Mouse (Mus musculus) spleen, postnatal 10 days (tissue): ENCODE results near the gene Extl1.
A peak's percentile ranks its signal among the peaks of the same experiment; 100 is the strongest.
"Not testable (repeated sequence)": the region's sequence is repeated elsewhere in the genome, so short reads cannot be mapped to it uniquely, and the experiment has no call there.

Experiments
- DNase-seq, 2 experiments: peaks; one replicate each; pipeline ENCODE4 v3.0.0; 2021 to 2022; ENCODE audit warnings: low spot score in 2 of 2

The Extl1 gene

DNA sequence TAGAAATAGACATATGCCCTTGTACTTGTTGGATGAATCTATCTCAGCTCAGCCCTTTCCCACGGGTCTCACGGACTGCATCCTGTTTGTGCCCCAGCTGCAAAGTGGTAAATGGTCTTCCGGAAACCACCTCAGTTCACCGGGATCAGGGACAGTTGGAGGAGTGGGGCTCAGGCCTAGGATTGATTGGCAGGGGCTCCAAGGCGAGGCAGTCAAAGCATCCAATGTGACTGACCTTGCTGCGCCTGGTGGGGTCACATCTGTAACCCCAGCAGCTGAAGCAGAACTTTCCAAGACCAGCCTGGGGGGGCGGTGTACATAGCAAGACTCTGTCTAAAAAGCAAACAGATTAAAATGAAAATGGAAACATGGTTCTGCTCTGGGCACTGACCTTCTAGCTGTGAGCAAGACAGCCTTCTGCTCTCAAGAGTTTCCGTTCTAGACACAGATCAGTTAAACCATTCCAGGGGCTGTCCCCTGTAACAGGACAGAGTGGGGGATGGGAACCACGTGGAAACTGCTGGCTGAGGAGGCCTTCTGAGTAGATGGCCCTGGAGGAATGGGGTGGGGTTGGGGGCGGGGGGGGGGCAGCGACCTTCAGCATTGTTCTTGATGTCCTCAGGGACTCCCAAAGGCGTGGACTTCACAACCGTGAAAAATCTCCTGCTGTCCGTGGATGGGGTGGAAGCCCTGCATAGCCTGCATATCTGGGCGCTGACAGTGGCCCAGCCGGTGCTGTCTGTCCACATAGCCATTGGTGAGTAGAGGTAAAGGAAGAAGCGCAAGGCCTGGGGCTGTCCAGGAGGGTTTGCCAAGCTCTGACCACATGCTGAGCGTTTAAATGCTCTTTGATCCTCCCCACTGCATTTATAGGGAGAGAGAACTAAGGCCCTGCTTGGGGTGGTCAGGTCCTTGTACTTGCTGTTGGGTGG is 32.1 kb downstream of the Extl1 start:
- no peak for DNase-seq

GRCm38 (mm10) chr4:134350641-134351040 is 33.0 kb downstream of the Extl1 start:
- DNase-seq, result no peak

DNA sequence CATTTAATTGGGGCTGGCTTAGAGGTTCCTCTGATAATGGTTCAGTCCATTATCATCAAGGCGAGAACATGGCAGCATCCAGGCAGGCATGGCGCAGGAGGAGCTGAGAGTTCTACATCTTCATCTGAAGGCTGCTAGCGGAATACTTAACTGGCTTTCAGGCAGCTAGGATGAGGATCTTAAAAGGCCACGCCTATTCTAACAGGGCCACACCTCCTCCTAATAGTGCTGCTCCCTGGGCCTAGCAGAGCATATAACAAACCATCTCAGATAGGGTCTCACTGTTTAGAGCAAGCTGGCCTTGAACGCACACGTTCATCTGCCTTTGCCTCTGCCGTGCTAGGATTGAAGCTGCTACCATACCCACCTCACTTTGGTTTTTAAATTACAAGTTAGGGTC is 33.8 kb downstream of the Extl1 start:
- DNase-seq, result no peak

DNA sequence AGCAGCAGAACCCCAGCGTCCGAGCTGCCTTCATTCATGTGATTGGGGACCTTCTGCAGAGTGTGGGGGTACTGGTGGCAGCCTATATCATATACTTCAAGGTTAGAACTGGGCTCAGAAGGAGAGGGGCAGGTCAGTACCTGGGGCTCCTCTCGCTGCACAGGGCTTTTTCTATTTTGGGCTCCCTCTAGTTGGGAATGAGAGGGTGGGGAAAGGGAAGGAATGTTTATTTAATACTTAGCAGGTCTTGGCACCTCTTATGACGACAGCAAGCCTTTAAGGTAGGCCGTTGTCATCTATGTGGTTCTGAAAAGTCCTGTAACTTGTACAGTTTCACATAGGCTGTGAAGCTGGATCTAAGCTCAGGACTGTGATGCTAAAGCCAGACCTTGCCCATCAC is 35.1 kb downstream of the Extl1 start:
- DNase-seq, result no peak

GRCm38 (mm10) chr4:134348078-134348477 is 35.6 kb downstream of the Extl1 start:
- no peak for DNase-seq

DNA sequence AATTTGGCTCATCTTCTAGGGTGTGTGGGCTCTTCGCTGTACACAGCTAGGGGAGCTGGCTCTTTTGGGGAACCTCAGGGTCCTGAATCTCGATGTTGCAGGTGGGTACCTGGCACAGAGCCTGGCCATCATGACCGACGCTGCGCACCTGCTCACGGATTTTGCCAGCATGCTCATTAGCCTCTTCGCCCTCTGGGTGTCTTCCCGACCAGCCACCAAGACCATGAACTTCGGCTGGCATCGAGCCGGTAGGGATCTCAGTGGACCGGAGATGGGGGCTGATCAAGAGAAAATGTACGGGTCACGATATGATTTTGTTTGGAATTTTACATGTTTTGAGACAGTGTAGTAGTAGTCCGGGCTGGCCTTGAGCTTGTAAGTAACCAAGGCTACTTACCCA is 37.8 kb downstream of the Extl1 start:
- no peak for DNase-seq

DNA sequence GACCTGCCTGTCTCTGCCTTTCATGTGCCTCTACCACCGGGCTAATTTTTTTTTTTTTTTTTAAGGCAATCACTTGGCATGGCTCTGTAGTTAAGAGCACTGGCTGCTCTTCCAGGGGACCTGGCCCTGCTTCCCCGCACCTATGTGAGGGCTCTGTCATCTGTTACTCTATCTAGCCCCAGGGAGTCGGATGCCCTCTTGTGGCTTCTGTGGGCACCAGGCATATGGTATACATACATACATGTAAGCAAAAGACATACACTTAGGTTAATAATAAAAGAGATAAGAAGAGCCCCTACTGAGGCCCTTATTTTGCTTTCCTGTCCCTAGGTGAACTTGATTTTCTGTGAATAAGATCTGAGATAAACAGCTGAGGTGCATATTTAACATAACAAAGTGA is 39.0 kb downstream of the Extl1 start:
- DNase-seq, result no peak

- no peak for DNase-seq
Measured at GRCm38 (mm10) chr4:134343071-134344031, 40.3 kb downstream of the Extl1 start, which contains the start of gene Slc30a2. TSS of gene Slc30a2 (plus strand) at chr4:134343181.

- no peak for DNase-seq
Measured at GRCm38 (mm10) chr4:134342213-134342779, 41.4 kb downstream of the Extl1 start.

- not testable (repeated sequence) for DNase-seq
Measured at GRCm38 (mm10) chr4:134341231-134341630, 42.4 kb downstream of the Extl1 start.

- DNase-seq, result no peak
Measured at GRCm38 (mm10) chr4:134330281-134330680, 53.4 kb downstream of the Extl1 start.

DNA sequence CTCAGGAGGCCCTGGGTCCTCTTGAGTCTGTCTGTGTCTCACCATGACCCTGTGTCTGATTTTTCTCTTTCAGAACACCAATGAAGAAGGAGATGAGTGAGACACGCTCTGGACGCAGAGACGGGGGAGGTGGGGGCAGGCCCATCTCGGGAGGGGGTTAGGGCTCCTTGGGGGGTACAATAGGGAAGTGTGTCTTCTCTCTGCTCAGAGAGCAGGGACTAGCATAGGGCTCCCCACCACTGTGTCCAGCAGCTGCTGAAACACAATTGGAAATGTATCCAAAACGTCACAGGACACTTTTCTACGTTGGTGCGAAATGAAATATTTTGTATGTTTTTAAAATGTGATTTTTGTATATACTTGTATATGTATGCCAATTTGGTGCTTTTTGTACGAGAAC is 54.8 kb downstream of the Extl1 start:
- DNase-seq, result no peak

DNA sequence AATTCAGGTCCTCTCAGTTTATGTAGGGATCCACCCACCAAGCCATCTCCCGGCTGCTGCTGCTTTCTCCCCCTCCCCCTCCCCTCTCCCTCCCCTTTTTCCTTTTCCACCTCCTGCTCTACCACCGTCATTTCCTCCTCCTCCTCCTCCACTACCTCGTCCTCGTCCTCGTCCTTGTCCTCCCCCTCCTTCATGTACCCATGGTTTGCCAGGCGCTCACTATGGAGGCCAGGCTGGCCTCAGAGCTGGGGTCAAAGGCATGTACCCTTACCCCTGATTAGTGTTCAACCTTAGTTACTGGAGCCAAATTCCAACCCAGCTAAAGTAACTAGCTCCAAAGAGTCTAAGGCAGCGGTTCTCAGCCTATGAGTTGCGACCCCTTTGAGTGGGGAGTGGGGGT is 55.5 kb downstream of the Extl1 start:
- DNase-seq, result no peak

- DNase-seq, result no peak
Measured at GRCm38 (mm10) chr4:134326859-134327530, 56.7 kb downstream of the Extl1 start.

- DNase-seq, result no peak
Measured at GRCm38 (mm10) chr4:134324655-134325054, 59.0 kb downstream of the Extl1 start.

DNA sequence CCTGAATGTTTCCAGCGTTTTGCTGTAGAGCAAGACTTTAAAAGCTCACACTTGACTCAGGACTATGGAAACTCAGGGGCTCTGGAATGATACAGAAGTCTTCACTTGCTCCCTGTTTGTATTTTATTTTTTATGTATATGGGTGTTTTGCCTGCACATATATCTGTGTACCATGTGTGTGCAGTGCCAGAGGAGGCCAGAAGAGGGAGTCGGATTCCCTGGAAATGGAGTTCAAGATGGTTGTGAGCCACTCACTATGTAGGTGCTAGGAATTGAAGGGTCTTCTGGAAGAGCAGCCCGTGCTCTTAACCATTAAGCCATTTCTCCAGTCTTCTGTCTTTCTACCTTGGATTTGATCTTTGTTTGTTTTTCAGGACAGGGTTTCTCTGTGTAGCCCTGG is 62.1 kb downstream of the Extl1 start:
- no peak for DNase-seq

DNA sequence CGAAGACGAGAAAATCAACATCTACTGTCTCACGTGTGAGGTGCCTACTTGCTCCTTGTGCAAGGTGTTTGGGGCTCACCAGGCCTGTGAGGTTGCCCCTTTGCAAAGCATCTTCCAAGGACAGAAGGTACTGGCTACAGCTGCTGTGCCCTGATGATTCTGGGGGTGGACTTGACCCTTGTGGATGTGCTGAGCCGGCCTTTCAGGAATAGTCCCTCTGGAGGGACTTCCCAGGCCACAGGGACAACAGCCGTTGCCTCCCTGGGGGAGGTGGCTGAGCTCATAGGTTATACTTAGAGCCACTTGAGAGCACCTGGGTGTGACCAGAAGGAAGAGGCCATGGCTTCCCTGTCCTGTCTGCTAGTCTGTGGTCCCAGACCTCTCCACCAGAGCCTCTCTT is 64.0 kb downstream of the Extl1 start:
- DNase-seq, result no peak

- no peak for DNase-seq
Measured at GRCm38 (mm10) chr4:134319074-134319473, 64.6 kb downstream of the Extl1 start.

GRCm38 (mm10) chr4:134316390-134316789 is 67.3 kb downstream of the Extl1 start:
- peak in 1 of 2 experiments; percentile 29 for DNase-seq

DNA sequence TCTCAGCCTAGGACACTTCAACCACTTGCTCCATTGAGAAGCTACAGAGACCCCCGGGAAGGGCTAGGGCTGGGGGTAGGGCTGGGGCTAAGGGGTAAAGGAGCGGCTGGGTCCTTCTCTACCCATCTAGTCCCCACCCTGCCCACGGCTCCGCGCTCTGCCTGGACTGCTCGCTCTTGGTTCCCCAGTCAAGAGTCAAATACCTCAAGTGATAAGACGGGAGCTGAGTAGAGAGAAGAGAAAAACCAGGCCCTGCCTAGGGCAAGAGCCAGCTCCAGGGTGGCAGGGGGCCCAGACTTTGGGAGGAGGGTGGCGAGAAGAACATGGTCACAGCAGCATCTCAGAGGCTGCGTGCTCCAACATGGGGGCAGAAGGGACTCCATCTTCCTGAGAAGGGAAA is 68.2 kb downstream of the Extl1 start:
- DNase-seq, result no peak

GRCm38 (mm10) chr4:134314876-134315275 is 68.8 kb downstream of the Extl1 start, which contains the start of gene Trim63:
TSS of gene Trim63 (plus strand) at chr4:134315120.
- no peak for DNase-seq
